Mouse (Mus musculus): ENCODE data around the gene Tcf7l1. TPM values are rescaled to one million over a fixed set of nuclear protein-coding genes. Genes with fewer than 3 reads are reported as not detected.
A peak's percentile ranks its signal among the peaks of the same experiment; 100 is the strongest.

Tcf7l1 gene
- polyA plus RNA-seq, 1 experiment from 2014 or later: 17.5 TPM

- H3K27ac ChIP-seq (ENCODE audit: low read length): no peak overlapping the region
- no peak overlapping the region for H3K4me3 ChIP-seq (ENCODE audit: low read depth, low read length)
- TF ChIP-seq EP300 (IDR thresholded peaks at IDR 0.05) (no peak), CTCF (IDR thresholded peaks at IDR 0.05) (no peak)
- H3K4me1 ChIP-seq (ENCODE audit: insufficient read depth, low read depth, low read length): 0 out of 2 replicates have a peak, but pooled peaks cover 6% of the 10 kb centered on the region
- WGBS: 63% methylated on average over 15 of the region's 15 CpGs
- DNase-seq (ENCODE audit: low spot score): no peak
- H3K4me2 ChIP-seq (replicated peaks; ENCODE audit: low read depth, low read length): no peak overlapping the region
- no peak for ATAC-seq
- H3K36me3 ChIP-seq (ENCODE audit: insufficient read depth, low read length): no peaks in the 10 kb centered on the region
- no peaks in the 10 kb centered on the region for H3K9me3 ChIP-seq (ENCODE audit: low read length)
- H3K9ac ChIP-seq (replicated peaks; ENCODE audit: low read depth): no peak overlapping the region
- H3K27me3 ChIP-seq (replicated peaks; ENCODE audit: insufficient read depth, low read length): no peaks in the 10 kb centered on the region
These were observed 65.2 kb downstream of the Tcf7l1 start for GRCm38 (mm10) chr6:72723731-72724385.

GRCm38 (mm10) chr6:72723143-72723542, 65.9 kb downstream of the Tcf7l1 start:
- WGBS: 87% methylated on average over 4 of the region's 4 CpGs
- Histone ChIP-seq H3K36me3 (ENCODE audit: insufficient read depth, low read length) (no peaks in the 10 kb centered on the region), H3K27ac (ENCODE audit: low read length) (no peak overlapping the region), H3K4me1 (ENCODE audit: insufficient read depth, low read depth, low read length) (peaks cover 8% of the 10 kb centered on the region; the same call in 1 of the 2 replicates), H3K27me3 (replicated peaks; ENCODE audit: insufficient read depth, low read length) (no peaks in the 10 kb centered on the region), H3K4me2 (replicated peaks; ENCODE audit: low read depth, low read length) (no peak overlapping the region), H3K9me3 (ENCODE audit: low read length) (no peaks in the 10 kb centered on the region), H3K9ac (replicated peaks; ENCODE audit: low read depth) (no peak overlapping the region), H3K4me3 (ENCODE audit: low read depth, low read length) (no peak overlapping the region)
- no peak for DNase-seq (ENCODE audit: low spot score)
- TF ChIP-seq EP300 (IDR thresholded peaks at IDR 0.05) (no peak), CTCF (IDR thresholded peaks at IDR 0.05) (no peak)
- no peak for ATAC-seq

GRCm38 (mm10) chr6:72720852-72721251, 68.2 kb downstream of the Tcf7l1 start:
- ATAC-seq (no peak; the same call in 1 of the 2 replicates), DNase-seq (ENCODE audit: low spot score) (no peak)
- no peak overlapping the region for H3K9ac ChIP-seq (replicated peaks; ENCODE audit: low read depth)
- no peaks in the 10 kb centered on the region for H3K27me3 ChIP-seq (replicated peaks; ENCODE audit: insufficient read depth, low read length)
- H3K27ac ChIP-seq (ENCODE audit: low read length): no peak overlapping the region
- WGBS: 66% methylated on average over 3 of the region's 3 CpGs
- no peak overlapping the region for H3K4me2 ChIP-seq (replicated peaks; ENCODE audit: low read depth, low read length)
- TF ChIP-seq EP300 (IDR thresholded peaks at IDR 0.05) (no peak), CTCF (IDR thresholded peaks at IDR 0.05) (no peak)
- no peaks in the 10 kb centered on the region for H3K9me3 ChIP-seq (ENCODE audit: low read length)
- H3K4me1 ChIP-seq (ENCODE audit: insufficient read depth, low read depth, low read length): peaks cover 9% of the 10 kb centered on the region; the same call in 1 of the 2 replicates
- no peaks in the 10 kb centered on the region for H3K36me3 ChIP-seq (ENCODE audit: insufficient read depth, low read length)
- no peak overlapping the region for H3K4me3 ChIP-seq (ENCODE audit: low read depth, low read length)

- Histone ChIP-seq H3K9me3 (ENCODE audit: low read length) (no peaks in the 10 kb centered on the region), H3K9ac (replicated peaks; ENCODE audit: low read depth) (no peak overlapping the region), H3K27me3 (replicated peaks; ENCODE audit: insufficient read depth, low read length) (no peaks in the 10 kb centered on the region), H3K4me2 (replicated peaks; ENCODE audit: low read depth, low read length) (no peak overlapping the region), H3K4me3 (ENCODE audit: low read depth, low read length) (no peak overlapping the region), H3K4me1 (ENCODE audit: insufficient read depth, low read depth, low read length) (peaks cover 9% of the 10 kb centered on the region; the same call in 1 of the 2 replicates), H3K27ac (ENCODE audit: low read length) (no peak overlapping the region), H3K36me3 (ENCODE audit: insufficient read depth, low read length) (no peaks in the 10 kb centered on the region)
- ATAC-seq: peak; percentile 54
- TF ChIP-seq CTCF (IDR thresholded peaks at IDR 0.05): no peak
- TF ChIP-seq EP300 (IDR thresholded peaks at IDR 0.05): 0 out of 2 replicates have a peak, but pooled peaks have one; percentile 36
- WGBS: 6% methylated on average over 4 of the region's 4 CpGs
- peak; percentile 65 for DNase-seq (ENCODE audit: low spot score)
These were observed 74.3 kb downstream of the Tcf7l1 start for GRCm38 (mm10) chr6:72714726-72715125.

GRCm38 (mm10) chr6:72714250-72714649, 74.8 kb downstream of the Tcf7l1 start:
- ATAC-seq (no peak), DNase-seq (ENCODE audit: low spot score) (no peak)
- TF ChIP-seq EP300 (IDR thresholded peaks at IDR 0.05) (no peak), CTCF (IDR thresholded peaks at IDR 0.05) (no peak)
- Histone ChIP-seq H3K4me1 (ENCODE audit: insufficient read depth, low read depth, low read length) (peaks cover 9% of the 10 kb centered on the region; the same call in 1 of the 2 replicates), H3K4me2 (replicated peaks; ENCODE audit: low read depth, low read length) (no peak overlapping the region), H3K9me3 (ENCODE audit: low read length) (no peaks in the 10 kb centered on the region), H3K27me3 (replicated peaks; ENCODE audit: insufficient read depth, low read length) (no peaks in the 10 kb centered on the region), H3K9ac (replicated peaks; ENCODE audit: low read depth) (no peak overlapping the region), H3K4me3 (ENCODE audit: low read depth, low read length) (no peak overlapping the region), H3K27ac (ENCODE audit: low read length) (no peak overlapping the region), H3K36me3 (ENCODE audit: insufficient read depth, low read length) (no peaks in the 10 kb centered on the region)
- WGBS: 52% methylated on average over 9 of the region's 9 CpGs

- no peak overlapping the region for H3K9ac ChIP-seq (replicated peaks; ENCODE audit: low read depth)
- TF ChIP-seq EP300 (IDR thresholded peaks at IDR 0.05) (no peak), CTCF (IDR thresholded peaks at IDR 0.05) (no peak)
- no peaks in the 10 kb centered on the region for H3K36me3 ChIP-seq (ENCODE audit: insufficient read depth, low read length)
- no peaks in the 10 kb centered on the region for H3K27me3 ChIP-seq (replicated peaks; ENCODE audit: insufficient read depth, low read length)
- H3K27ac ChIP-seq (ENCODE audit: low read length): no peak overlapping the region
- ATAC-seq (peak; percentile 82), DNase-seq (ENCODE audit: low spot score) (peak; percentile 74)
- 0 out of 2 replicates have a peak, but pooled peaks cover 6% of the 10 kb centered on the region for H3K4me1 ChIP-seq (ENCODE audit: insufficient read depth, low read depth, low read length)
- no peak overlapping the region for H3K4me3 ChIP-seq (ENCODE audit: low read depth, low read length)
- 35% methylated on average over 8 of the region's 8 CpGs for WGBS
- no peak overlapping the region for H3K4me2 ChIP-seq (replicated peaks; ENCODE audit: low read depth, low read length)
- no peaks in the 10 kb centered on the region for H3K9me3 ChIP-seq (ENCODE audit: low read length)
These were observed 77.5 kb downstream of the Tcf7l1 start for GRCm38 (mm10) chr6:72711508-72712081.
